Mouse (Mus musculus) midbrain, postnatal 0 days (tissue): ENCODE results near the gene Dop1a. TPM values are rescaled to one million over a fixed set of nuclear protein-coding genes. Genes with fewer than 3 reads are reported as not detected.
A peak's percentile ranks its signal among the peaks of the same experiment; 100 is the strongest.
"Not testable (repeated sequence)": the region's sequence is repeated elsewhere in the genome, so short reads cannot be mapped to it uniquely, and the experiment has no call there.

Experiments used
- ATAC-seq: fragments of 200-750 bp; cut with Nextera tagmentation; 2 replicates; pipeline ENCODE4 v1.8.0; 2017; ENCODE audit warnings: moderate number of reproducible peaks, mild to moderate bottlenecking, moderate TSS enrichment, moderate library complexity; ENCODE audit not compliant: low FRiP score
- DNase-seq: peaks from one replicate; pipeline ENCODE4 v3.0.0-alpha.2; 2015; ENCODE audit warnings: low spot score
- H3K27ac ChIP-seq: fragments of 300-500 bp; sonication (generic); 2 replicates; pipeline ENCODE4 v1.5.1; 2014; ENCODE audit warnings: low read depth, mild to moderate bottlenecking, low read length, mixed read lengths
- H3K27me3 ChIP-seq: fragments of 300-500 bp; sonication (generic); 2 replicates; pipeline ENCODE4 v1.6.1; 2014; ENCODE audit warnings: low read length, control low read depth, mixed read lengths; ENCODE audit not compliant: insufficient read depth
- H3K36me3 ChIP-seq: fragments of 300-500 bp; sonication (generic); 2 replicates; pipeline ENCODE4 v1.6.1; 2014; ENCODE audit warnings: low read length, control low read depth, mixed read lengths; ENCODE audit not compliant: insufficient read depth
- H3K4me1 ChIP-seq: fragments of 300-500 bp; sonication (generic); 2 replicates; pipeline ENCODE4 v1.6.1; 2014; ENCODE audit warnings: mild to moderate bottlenecking, control low read depth, antibody characterized with exemption, low read length, mixed read lengths; ENCODE audit not compliant: insufficient read depth
- H3K4me2 ChIP-seq: fragments of 300-500 bp; sonication (generic); 2 replicates; pipeline ENCODE4 v1.6.1; 2014; ENCODE audit warnings: low read depth, mild to moderate bottlenecking, low read length, mixed read lengths; ENCODE audit not compliant: poor library complexity, severe bottlenecking
- H3K4me3 ChIP-seq: fragments of 300-500 bp; sonication (generic); 2 replicates; pipeline ENCODE4 v1.5.1; 2014; ENCODE audit warnings: low read depth, mild to moderate bottlenecking, low read length, moderate library complexity
- H3K9ac ChIP-seq: fragments of 300-500 bp; sonication (generic); replicated peaks from 2 replicates; pipeline ENCODE4 v1.6.1; 2014; ENCODE audit warnings: mild to moderate bottlenecking, low read length, moderate library complexity, mixed read lengths; ENCODE audit not compliant: poor library complexity, severe bottlenecking
- H3K9me3 ChIP-seq: fragments of 300-500 bp; sonication (generic); 2 replicates; pipeline ENCODE4 v1.6.1; 2016; ENCODE audit warnings: low read length, control low read depth
- CTCF ChIP-seq: IDR thresholded peaks from 2 replicates; pipeline ENCODE4 v1.5.1; 2016; ENCODE audit warnings: antibody characterized with exemption, mild to moderate bottlenecking
- WGBS: fragments of 180-500 bp; shearing (Covaris S2); extraction: QIAGEN DNeasy Blood & Tissue Kit; methylation state at CpG from one replicate; pipeline ENCODE4 v1.1.7; 2014; 5-methylcytosine and 5-hydroxymethylcytosine counted together
- polyA plus RNA-seq: library from polyadenylated mRNA; unstranded; fragments of >200 nt; fragmentation: Nextera tagmentation; extraction: Ambion mirVana; gene quantifications from 2 replicates; pipeline ENCODE4 v1.2.1, GENCODE M21; 2015
- total RNA-seq: library from RNA; depleted of rRNA; stranded (reverse); fragments of >200 nt; gene quantifications from 2 replicates; pipeline ENCODE4 v1.2.3, GENCODE M21; 2014; rRNA removed

The Dop1a gene
- total and polyA plus RNA-seq, 2 experiments from 2014 or later, result 25.8 to 57.0 TPM

GRCm38 (mm10) chr9:86587019-86587795 is 120.3 kb downstream of the Dop1a start:
- no peak overlapping the region for H3K9ac ChIP-seq
- 90% methylated on average over 11 of the region's 11 CpGs for WGBS
- ATAC-seq, result no peak
- no peaks in the 10 kb centered on the region for H3K4me1 ChIP-seq
- no peaks in the 10 kb centered on the region for H3K9me3 ChIP-seq
- no peaks in the 10 kb centered on the region for H3K27me3 ChIP-seq
- TF ChIP-seq CTCF, result no peak
- no peak overlapping the region for H3K4me3 ChIP-seq
- no peak for DNase-seq
- H3K4me2 ChIP-seq, result no peak overlapping the region
- peaks cover 3% of the 10 kb centered on the region; the same call in 1 of the 2 replicates for H3K36me3 ChIP-seq
- no peak overlapping the region for H3K27ac ChIP-seq

GRCm38 (mm10) chr9:86592676-86593668 is 126.0 kb downstream of the Dop1a start:
- no peak overlapping the region for H3K27ac ChIP-seq
- 62% methylated on average over 19 of the region's 19 CpGs for WGBS
- no peak overlapping the region for H3K4me3 ChIP-seq
- H3K36me3 ChIP-seq, result peaks cover 4% of the 10 kb centered on the region
- ATAC-seq, result peak; percentile 61
- no peaks in the 10 kb centered on the region for H3K4me1 ChIP-seq
- no peak overlapping the region for H3K4me2 ChIP-seq
- no peak overlapping the region for H3K9ac ChIP-seq
- H3K27me3 ChIP-seq, result no peaks in the 10 kb centered on the region
- peak; percentile 85 for TF ChIP-seq CTCF
- no peaks in the 10 kb centered on the region for H3K9me3 ChIP-seq
- peak; percentile 59 for DNase-seq

GRCm38 (mm10) chr9:86594357-86594767 is 127.4 kb downstream of the Dop1a start:
- WGBS, result 63% methylated on average over 9 of the region's 10 CpGs
- H3K9me3 ChIP-seq, H3K9ac ChIP-seq, H3K4me3 ChIP-seq, H3K27me3 ChIP-seq, DNase-seq, H3K4me2 ChIP-seq, H3K27ac ChIP-seq, H3K4me1 ChIP-seq, H3K36me3 ChIP-seq, ATAC-seq: not testable (repeated sequence)

- not testable (repeated sequence) for H3K9me3 ChIP-seq, ATAC-seq, H3K4me2 ChIP-seq, H3K9ac ChIP-seq, H3K4me1 ChIP-seq, DNase-seq, H3K27me3 ChIP-seq, H3K4me3 ChIP-seq, H3K36me3 ChIP-seq, H3K27ac ChIP-seq
These were observed 130.0 kb downstream of the Dop1a start for GRCm38 (mm10) chr9:86596983-86597382.

GRCm38 (mm10) chr9:86599723-86600303 is 132.9 kb downstream of the Dop1a start:
- no peak overlapping the region for H3K27ac ChIP-seq
- H3K4me2 ChIP-seq, result no peak overlapping the region
- no peak overlapping the region for H3K9ac ChIP-seq
- no peak for ATAC-seq
- no peaks in the 10 kb centered on the region for H3K4me1 ChIP-seq
- no peak for DNase-seq
- no peak for TF ChIP-seq CTCF
- no peaks in the 10 kb centered on the region for H3K9me3 ChIP-seq
- no peaks in the 10 kb centered on the region for H3K27me3 ChIP-seq
- H3K36me3 ChIP-seq, result peaks cover 4% of the 10 kb centered on the region; the same call in 1 of the 2 replicates
- H3K4me3 ChIP-seq, result no peak overlapping the region
- WGBS, result 62% methylated on average over 8 of the region's 8 CpGs

Other genes starting within 250 kb of the Dop1a start
- 8.4 and 10.3 TPM in 2 replicates for gene Ube2cbp, start 2.2 kb upstream of the Dop1a start, total RNA-seq
- 7.2 and 7.7 TPM in 2 replicates for gene Ube2cbp, start 2.2 kb upstream of the Dop1a start, polyA plus RNA-seq
- 19.3 and 20.9 TPM in 2 replicates for gene Pgm3, start 104.7 kb downstream of the Dop1a start, total RNA-seq
- gene Pgm3, start 104.7 kb downstream of the Dop1a start, polyA plus RNA-seq, result 25.1 and 25.5 TPM in 2 replicates
- gene Rwdd2a, start 104.8 kb downstream of the Dop1a start, total RNA-seq, result 30.4 and 38.7 TPM in 2 replicates
- gene Rwdd2a, start 104.8 kb downstream of the Dop1a start, polyA plus RNA-seq, result 75.0 and 75.5 TPM in 2 replicates
- 37.0 and 41.6 TPM in 2 replicates for gene Me1, start 228.8 kb downstream of the Dop1a start, total RNA-seq
- gene Me1, start 228.8 kb downstream of the Dop1a start, polyA plus RNA-seq, result 62.8 and 64.7 TPM in 2 replicates